Mouse (Mus musculus): ENCODE results near the gene Ptprz1.

DNA sequence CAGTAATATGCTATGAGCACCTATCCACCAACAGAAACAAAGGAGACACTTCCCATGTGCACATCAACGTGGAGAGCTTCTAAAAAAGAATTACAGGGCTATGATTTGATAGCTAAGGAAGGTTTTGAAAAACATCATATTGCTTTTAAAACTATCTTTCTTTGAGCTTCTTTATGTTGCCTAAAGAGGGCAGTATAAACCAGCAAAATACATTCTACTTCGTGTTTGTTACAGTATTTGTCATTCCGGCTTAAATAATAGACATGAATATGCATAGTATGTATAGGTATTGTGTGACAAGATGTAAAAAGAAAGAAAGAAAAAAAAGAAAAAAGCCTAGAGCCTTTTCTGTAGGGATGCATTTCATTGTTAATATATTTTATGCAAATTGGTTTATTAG, 127.8 kb downstream of the Ptprz1 start:
- TF ChIP-seq CTCF (IDR thresholded peaks at IDR 0.05; ENCODE audit: low read depth, low read length) (no peak), EP300 (IDR thresholded peaks at IDR 0.05; ENCODE audit: insufficient read depth, low read depth, low read length) (no peak)
